Mouse (Mus musculus): ENCODE data around the gene Zc3hc1.

Zc3hc1 gene

DNA sequence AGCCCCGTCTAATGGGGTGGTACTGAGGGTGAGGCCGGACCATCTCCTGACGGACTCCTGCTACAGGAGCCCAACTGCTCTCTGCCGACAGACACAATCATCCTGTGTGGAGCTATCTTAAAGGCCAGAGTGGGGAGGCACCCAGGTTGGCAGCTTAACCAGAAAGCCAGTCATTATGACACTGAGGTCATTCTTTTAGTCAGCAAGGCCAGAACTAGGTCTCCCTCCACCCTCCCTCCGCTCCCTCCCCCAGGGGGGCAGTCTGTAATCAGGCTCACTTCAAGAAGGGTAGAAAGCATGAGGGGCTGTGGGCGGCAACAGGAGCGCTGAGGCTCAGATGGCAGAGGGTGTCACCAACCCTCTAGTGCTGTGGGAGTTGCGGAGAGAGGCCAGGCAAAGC, 37.2 kb downstream of the Zc3hc1 start:
- POLR2A ChIA-PET, result interaction anchor here in 3 of 4 experiments (0.6 to 1.8 kb wide), 7 partner anchors 10 to 382 kb away, joined by 3 to 8 read pairs (median 3); partner anchors contain the start of gene Ube2h (in 1 of the 3)
- CTCF ChIA-PET, result interaction anchor here in 1 of 4 experiments (1.6 kb wide), 1 partner anchor 143 kb away, joined by 4 read pairs; no protein-coding TSS in a partner anchor

- POLR2A ChIA-PET, result interaction anchor here in 1 of 4 experiments (0.6 to 1.8 kb wide), 4 partner anchors 11 to 306 kb away, joined by 3 to 8 read pairs (median 3); no protein-coding TSS in a partner anchor
- CTCF ChIA-PET, result interaction anchor here in 1 of 4 experiments (1.6 kb wide), 1 partner anchor 142 kb away, joined by 4 read pairs; no protein-coding TSS in a partner anchor
Observed at GRCm38 (mm10) chr6:30352762-30353161, 38.1 kb downstream of the Zc3hc1 start.

GRCm38 (mm10) chr6:30351290-30351689, 39.5 kb downstream of the Zc3hc1 start:
- CTCF ChIA-PET, result no interaction called here

DNA sequence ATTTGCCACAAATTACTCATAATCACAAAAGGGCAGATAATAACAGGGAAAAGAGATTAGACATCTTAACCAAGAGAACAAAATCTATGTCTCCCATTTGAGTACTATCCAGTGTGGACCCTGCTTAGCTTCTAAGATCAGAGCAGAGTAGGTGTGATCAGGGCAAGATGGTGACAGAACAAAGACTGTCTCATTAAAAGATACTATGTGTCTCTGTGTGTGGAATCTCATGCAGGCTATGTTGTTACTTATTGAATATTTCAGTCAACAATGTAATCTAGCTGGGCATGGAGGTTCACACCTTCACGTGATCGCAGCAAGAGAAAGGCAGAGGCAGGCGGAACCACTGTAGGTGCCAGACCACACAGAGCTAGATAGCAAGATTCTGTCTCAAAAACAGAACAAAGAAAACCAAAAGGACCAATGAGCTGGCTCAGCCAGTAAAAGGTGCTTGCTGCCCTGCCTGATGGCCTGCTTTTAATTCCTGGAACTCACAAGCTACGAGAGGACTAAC, 43.5 kb downstream of the Zc3hc1 start:
- ChIA-PET CTCF (interaction anchor here in 2 of 4 experiments (0.5 kb wide), 2 partner anchors 12 to 843 kb away, joined by 5 to 11 read pairs; no protein-coding TSS in a partner anchor), POLR2A (interaction anchor here in 2 of 4 experiments (0.6 to 2.3 kb wide), 7 partner anchors 8 to 75 kb away, joined by 3 to 8 read pairs (median 5); no protein-coding TSS in a partner anchor)

More at GRCm38 (mm10) chr6:30351290-30351689, 39.5 kb downstream of the Zc3hc1 start:
- POLR2A ChIA-PET, result interaction anchor here in 1 of 4 experiments (0.6 to 1.3 kb wide), 3 partner anchors 50 to 701 kb away, joined by 3 to 4 read pairs (median 4); no protein-coding TSS in a partner anchor

DNA sequence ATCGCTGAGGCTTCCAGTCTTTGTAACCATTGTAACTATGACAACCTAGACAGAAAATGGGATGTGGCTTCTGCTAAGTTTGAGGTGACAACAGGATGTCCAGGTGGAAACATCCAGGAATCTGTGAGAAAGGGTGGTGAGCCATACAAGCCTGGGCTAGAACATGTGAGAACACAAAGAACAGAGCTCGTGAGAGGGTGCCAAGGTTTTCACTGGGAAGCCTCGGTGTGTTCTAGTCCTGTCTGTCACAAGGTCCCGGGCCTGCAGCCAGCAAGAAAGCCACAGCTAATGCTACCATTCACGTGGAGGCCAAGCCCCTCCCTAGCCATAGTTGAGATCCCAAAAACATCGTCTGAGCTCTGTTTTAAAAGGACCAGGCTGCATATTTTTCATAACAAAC, 44.1 kb downstream of the Zc3hc1 start:
- POLR2A ChIA-PET, result interaction anchor here (0.6 to 2.3 kb wide), 14 partner anchors 9 to 610 kb away, joined by 3 to 8 read pairs (median 5); no protein-coding TSS in a partner anchor
- CTCF ChIA-PET, result interaction anchor here in 3 of 4 experiments (0.5 to 0.9 kb wide), 8 partner anchors 12 to 1533 kb away, joined by 3 to 11 read pairs (median 6); no protein-coding TSS in a partner anchor

GRCm38 (mm10) chr6:30344032-30344431, 46.8 kb downstream of the Zc3hc1 start:
- POLR2A ChIA-PET, result interaction anchor here in 1 of 4 experiments (1.6 kb wide), 1 partner anchor 36 kb away, joined by 3 read pairs; no protein-coding TSS in a partner anchor
- CTCF ChIA-PET, result no interaction called here

- POLR2A ChIA-PET, result interaction anchor here in 3 of 4 experiments (0.6 to 1.4 kb wide), 10 partner anchors 16 to 492 kb away, joined by 3 to 8 read pairs (median 3); partner anchors contain the start of genes Ssmem1 (in 1 of the 3), Ube2h (in 1 of the 3) and Zc3hc1 (in 1 of the 3)
- CTCF ChIA-PET, result no interaction called here
Observed at GRCm38 (mm10) chr6:30340231-30340873, 50.5 kb downstream of the Zc3hc1 start.

GRCm38 (mm10) chr6:30336912-30337311, 53.9 kb downstream of the Zc3hc1 start:
- ChIA-PET CTCF (interaction anchor here in 1 of 4 experiments (0.6 to 0.7 kb wide), 2 partner anchors 21 to 345 kb away, joined by 3 to 5 read pairs; no protein-coding TSS in a partner anchor), POLR2A (interaction anchor here in 2 of 4 experiments (0.6 to 1.6 kb wide), 6 partner anchors 10 to 79 kb away, joined by 3 to 6 read pairs (median 4); no protein-coding TSS in a partner anchor)

- ChIA-PET POLR2A (interaction anchor here in 3 of 4 experiments (0.6 to 1.5 kb wide), 11 partner anchors 12 to 650 kb away, joined by 3 to 6 read pairs (median 3); partner anchors contain the start of gene Zc3hc1 (in 1 of the 3)), CTCF (no interaction called here)
Observed at GRCm38 (mm10) chr6:30332262-30332661, 58.6 kb downstream of the Zc3hc1 start.

GRCm38 (mm10) chr6:30330706-30331105, 60.1 kb downstream of the Zc3hc1 start:
- CTCF ChIA-PET, result no interaction called here
- POLR2A ChIA-PET, result interaction anchor here in 1 of 4 experiments (1.0 to 1.5 kb wide), 3 partner anchors 9 to 26 kb away, joined by 3 to 6 read pairs (median 3); partner anchors contain the start of gene Ube2h

GRCm38 (mm10) chr6:30325932-30326501, 64.8 kb downstream of the Zc3hc1 start:
- POLR2A ChIA-PET, result interaction anchor here in 3 of 4 experiments (0.6 to 2.0 kb wide), 7 partner anchors 10 to 938 kb away, joined by 3 to 6 read pairs (median 4); partner anchors contain the start of gene Opn1sw (in 1 of the 3)
- CTCF ChIA-PET, result no interaction called here

DNA sequence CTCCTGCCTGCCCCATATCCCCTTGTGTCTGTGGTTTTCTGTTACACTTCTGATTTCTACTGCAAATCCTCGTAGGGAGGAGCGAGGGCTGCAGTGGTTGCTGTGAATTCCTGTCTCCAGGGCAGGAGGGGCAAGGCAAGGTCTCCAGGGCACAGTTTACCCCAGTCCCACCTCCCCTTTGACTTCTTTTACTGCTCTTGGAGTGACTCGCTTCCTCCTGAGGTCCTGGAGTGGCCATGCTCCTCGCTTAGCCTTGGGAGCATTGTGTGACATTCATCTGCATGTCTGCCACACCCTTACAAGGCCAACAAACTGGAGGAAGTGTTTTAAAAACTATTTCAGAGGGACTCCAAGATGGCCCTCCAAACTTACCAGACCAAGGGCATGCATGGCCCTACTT, 69.8 kb downstream of the Zc3hc1 start:
- CTCF ChIA-PET, result interaction anchor here in 1 of 4 experiments (0.6 kb wide), 1 partner anchor 729 kb away, joined by 4 read pairs; no protein-coding TSS in a partner anchor
- POLR2A ChIA-PET, result interaction anchor here in 2 of 4 experiments (0.9 to 3.2 kb wide), 12 partner anchors 9 to 127 kb away, joined by 3 to 18 read pairs (median 4); partner anchors contain the start of gene Ube2h (in 1 of the 2)

DNA sequence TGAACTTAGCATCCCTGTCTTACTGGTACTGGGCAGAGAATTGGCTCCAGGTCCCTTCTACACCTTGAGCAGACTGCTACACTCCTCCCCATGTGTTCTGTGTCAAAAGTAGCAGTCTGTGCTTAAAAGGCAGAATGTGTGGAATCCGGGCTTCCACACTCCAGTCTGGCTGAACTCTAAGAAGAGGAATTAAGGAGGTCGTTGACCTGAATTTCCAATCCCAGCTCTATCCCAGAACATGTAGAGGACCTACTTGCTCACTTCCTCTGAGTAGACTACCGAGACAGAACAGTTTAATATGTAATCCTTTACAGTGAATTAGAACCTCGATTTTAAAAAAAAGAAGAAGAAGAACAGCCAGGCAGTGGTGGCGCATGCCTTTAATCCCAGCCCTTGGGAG, 71.6 kb downstream of the Zc3hc1 start:
- ChIA-PET CTCF (no interaction called here), POLR2A (interaction anchor here in 2 of 4 experiments (0.8 to 1.9 kb wide), 5 partner anchors 10 to 15 kb away, joined by 3 to 10 read pairs (median 3); partner anchors contain the start of gene Ube2h (in 2 of the 2))
